Mouse (Mus musculus): ENCODE results near the gene Kremen1. TPM values are rescaled to one million over a fixed set of nuclear protein-coding genes. Genes with fewer than 3 reads are reported as not detected.
A peak's percentile ranks its signal among the peaks of the same experiment; 100 is the strongest.

The Kremen1 gene
- total RNA-seq, 2 experiments from 2014 or later: 20.4 to 27.0 TPM

GRCm38 (mm10) chr11:5269846-5270461 lies 8.6 kb upstream of the Kremen1 start:
- no peak for DNase-seq

- no peak for DNase-seq
Observed at GRCm38 (mm10) chr11:5265764-5266163, 4.4 kb upstream of the Kremen1 start.

DNA sequence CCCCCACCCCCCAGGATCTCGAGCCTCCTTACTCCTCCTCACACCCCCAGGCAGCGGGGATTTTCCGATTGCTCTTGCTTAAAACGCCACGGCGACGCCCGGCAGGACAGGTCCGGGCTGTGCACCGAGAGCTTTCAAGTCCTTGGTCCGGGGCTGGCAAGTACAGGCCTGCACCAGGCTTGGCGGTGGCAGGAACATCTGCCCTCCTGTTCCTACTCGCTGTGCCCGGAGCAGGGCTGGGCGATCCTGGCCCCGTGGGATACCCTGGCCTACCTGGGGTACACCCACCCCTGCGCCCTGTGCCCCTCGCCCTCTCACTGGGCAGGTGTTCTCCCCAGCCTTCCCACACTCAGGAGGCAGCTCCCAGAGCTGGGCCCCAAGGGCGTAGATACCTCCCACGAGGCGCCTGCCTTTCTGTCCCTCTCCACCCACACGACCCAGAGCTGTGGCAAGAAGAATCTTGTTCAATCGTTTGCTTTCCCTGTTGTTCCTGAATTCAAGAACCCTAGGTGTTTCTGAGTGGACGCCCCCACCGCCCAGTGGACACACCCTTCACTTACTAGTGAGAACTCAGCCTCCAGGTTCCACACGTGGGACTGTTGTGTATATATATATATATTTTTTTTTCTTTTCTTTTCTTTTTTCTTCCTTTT lies 1.8 kb upstream of the Kremen1 start:
- no peak for DNase-seq

GRCm38 (mm10) chr11:5260942-5261459 lies 357 bp downstream of the Kremen1 start:
- peak; percentile 67 for DNase-seq

DNA sequence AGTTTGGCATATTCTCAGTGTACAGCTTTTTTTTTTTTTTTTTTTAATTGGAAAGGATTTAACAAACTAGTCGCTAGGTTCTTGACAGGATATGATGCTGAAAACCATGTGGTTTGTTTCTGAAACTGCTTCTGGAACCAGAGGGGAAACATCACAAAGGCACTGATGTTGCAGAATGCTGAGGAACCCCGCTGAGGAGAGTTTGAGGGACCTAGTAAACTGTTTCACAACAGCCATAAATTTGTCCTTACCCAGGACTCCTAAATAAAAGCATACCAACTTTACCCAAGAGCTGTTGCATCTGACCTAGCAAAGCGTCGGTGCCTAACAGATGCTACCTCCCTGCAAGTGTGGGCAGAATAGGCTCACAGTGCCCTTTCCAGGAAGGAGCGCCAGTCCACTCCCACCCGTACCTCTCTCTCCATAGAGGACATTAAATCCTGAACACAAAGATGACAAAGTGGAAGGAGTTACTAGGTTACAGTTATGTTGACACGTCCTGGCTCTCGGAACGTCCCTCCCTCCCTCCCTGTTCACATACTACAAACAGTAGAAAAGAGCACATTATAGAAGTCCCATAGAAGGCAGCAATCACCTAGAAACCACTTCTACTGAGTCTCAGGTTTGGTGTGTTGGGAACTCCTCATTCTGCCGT lies 1.3 kb downstream of the Kremen1 start:
- DNase-seq: no peak

GRCm38 (mm10) chr11:5258036-5258435 lies 3.3 kb downstream of the Kremen1 start:
- DNase-seq: no peak

DNA sequence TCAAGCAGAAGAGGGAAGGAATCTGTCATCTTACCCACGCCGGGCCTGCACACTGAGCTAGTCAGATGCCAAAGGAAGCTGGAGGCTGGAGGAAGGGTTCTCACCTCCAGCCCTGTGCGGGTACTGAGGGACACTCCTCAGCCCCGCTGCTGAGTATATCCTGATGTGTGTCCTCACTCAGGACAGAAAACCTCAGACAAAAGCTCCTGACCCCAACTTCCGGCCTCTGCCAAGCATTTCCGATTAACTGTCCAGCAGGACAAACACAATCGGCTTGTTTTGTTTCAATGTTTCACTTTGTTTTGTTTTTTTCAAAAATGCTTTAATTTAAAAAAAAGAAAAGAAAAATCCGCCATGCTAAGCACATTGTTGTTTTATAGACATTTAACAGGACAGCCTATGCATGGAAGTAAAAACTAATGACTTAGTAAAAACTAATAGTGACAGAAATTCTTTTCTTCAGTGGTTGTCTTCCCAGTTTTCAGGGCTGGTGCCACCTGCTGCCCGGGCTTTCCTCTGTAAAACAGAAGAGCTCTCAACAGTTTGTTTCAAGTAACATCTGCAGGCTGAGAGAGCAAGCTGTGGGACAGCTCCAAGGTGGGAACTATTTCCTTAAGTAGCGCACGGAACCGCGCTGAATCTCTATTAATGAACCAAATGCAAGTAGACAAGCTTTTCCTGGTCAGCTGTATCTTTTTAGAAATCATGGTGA lies 4.1 kb downstream of the Kremen1 start:
- no peak for DNase-seq

DNA sequence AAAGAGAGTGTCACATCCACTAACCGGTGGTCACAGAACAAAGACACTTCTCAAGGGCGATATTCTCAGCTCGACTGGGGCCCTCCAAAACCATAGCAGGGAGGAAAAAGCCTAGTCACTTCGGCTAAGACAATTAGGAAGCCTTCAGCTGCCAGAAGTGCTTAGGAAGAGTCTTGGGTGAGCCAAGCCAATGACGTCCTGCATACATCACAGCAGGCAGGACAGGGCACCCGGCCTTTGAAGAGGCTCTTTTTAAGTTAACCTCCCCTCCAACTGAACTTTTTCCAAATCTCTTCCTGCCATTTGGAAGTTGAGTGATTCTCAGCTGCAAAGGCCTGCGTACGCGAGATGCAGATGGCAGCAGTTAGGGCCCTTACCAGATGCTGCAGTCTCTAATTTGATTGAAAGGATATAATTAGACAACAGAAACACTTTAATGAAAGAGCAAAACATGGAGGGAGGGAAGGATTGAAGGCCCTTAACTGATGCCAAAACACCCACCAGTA lies 5.8 kb downstream of the Kremen1 start:
- no peak for DNase-seq

DNA sequence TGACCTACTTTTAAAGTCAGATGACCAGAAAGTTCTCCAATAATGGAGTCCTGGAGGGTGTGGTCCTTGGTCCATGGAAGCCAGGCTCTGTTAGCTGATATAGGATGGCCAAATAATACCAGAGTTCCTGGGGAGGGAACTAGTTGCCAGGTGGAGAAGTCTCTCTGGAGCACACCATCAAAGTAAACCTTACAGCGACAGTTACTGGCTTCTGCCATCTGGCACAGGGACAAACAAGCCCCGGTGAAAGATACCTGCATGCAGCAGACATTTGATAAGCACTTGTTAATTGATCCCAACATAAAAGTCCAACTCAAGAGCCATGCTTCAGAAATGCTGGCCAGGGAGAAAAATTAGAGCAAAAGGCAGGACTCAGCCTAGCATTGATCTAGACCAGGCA lies 7.3 kb downstream of the Kremen1 start:
- no peak for DNase-seq

GRCm38 (mm10) chr11:5253528-5253927 lies 7.8 kb downstream of the Kremen1 start:
- DNase-seq: no peak

GRCm38 (mm10) chr11:5252727-5253126 lies 8.6 kb downstream of the Kremen1 start:
- DNase-seq: no peak

DNA sequence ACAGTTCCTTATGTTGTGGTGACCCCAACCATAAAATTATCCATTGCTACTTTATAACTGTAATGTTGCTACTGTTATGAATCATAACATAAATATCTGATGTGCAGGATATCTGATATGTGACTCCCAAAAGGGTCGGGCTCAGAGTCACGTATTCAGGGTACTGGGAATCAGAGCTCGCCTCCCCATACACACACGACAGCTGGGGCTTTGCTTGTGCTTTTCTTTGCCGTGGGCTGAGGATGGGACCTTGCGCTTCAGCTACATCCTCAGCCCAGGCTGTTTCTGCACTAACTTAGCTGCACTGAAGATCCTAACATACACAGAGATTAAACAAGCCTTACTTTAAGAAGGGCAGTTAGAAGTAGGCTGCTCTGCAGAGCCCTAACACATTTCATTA lies 10.2 kb downstream of the Kremen1 start:
- no peak for DNase-seq

GRCm38 (mm10) chr11:5248200-5248599 lies 13.2 kb downstream of the Kremen1 start:
- DNase-seq: no peak

GRCm38 (mm10) chr11:5245431-5245830 lies 15.9 kb downstream of the Kremen1 start:
- no peak for DNase-seq

DNA sequence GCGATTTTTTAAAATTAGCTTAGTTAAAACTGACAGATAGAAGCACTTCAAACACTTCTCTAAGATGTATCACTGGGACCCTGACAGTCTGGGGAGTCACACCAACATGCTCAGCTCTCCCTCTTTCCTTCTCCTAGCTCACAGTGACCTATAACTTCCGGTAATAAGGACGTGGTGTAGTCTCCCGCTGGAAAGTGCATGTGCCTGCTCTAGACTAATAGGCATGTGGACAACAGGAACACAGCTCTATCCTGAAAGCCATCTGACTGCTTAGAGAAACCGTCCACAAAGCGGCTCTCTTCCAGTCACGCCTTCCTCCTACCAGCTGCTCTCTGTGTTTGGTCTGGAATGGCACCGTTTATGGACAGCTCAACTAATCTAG lies 16.6 kb downstream of the Kremen1 start:
- no peak for DNase-seq

GRCm38 (mm10) chr11:5243812-5244748 lies 17.3 kb downstream of the Kremen1 start:
- peak; percentile 53 for DNase-seq

- no peak for DNase-seq
Observed at GRCm38 (mm10) chr11:5243208-5243607, 18.1 kb downstream of the Kremen1 start.

DNA sequence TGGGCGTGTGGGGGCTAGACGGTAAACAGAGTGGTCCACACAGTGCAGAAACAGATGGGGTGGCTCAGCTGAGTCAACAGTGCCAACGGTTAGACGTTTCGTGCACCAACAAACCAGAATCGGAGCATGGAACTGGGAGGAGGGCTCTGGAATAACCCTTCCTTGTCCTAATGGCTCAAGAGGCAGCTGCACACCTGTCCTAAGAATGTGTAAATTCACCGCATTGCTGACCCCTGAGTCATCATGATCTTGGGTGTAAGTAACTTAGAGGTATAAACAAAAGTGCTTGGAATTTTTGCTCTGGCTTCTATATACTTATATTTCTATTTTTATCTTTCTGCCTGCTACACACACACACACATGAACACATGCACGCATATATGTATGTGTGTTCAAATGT lies 19.2 kb downstream of the Kremen1 start:
- no peak for DNase-seq

DNA sequence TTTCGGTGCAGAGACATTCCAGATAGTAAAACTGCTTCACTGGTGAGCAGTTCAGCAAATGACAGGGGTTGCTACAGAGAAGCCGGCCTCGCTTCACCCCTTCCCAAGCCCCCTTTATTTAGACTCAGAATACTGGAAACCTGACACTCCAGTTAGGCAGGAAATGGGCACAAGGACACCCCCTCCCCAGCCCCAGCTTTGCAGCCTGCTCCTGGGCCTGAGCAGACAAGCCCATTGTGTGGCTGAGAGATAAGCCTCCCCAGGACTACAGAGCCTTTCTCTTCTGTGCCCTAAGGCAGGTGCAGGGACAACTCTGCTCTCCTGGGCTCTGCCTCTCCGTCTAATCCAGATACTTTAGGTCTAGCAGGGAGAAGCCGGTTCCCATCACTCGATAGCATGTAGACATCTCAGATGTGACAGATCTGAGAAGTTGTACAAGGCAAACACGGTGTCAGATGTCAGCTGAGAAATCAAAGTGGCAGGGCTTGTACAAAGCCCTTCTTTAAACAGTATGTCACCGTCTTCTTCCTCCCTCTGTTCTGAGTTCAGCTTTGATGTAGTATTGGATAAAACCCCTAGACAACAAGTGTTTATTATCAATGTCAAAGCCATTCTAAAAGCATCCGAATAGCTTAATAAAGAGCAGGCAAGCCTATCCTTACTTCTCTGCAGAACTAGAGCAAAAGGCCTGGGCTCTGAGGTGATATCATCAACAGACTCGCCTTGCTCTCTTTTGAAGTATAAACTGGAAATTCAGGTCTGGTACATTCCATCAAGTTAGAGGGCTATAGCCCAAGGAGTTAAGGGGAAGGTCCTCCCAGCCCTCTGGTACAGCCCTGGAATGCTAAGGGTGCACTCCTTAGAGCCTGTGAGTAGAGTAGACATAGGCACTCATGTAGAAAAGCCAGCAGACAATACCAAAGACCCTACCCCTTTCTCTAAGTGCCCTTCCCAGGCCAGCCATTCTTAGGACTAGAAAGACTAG lies 21.4 kb downstream of the Kremen1 start:
- DNase-seq: no peak

DNA sequence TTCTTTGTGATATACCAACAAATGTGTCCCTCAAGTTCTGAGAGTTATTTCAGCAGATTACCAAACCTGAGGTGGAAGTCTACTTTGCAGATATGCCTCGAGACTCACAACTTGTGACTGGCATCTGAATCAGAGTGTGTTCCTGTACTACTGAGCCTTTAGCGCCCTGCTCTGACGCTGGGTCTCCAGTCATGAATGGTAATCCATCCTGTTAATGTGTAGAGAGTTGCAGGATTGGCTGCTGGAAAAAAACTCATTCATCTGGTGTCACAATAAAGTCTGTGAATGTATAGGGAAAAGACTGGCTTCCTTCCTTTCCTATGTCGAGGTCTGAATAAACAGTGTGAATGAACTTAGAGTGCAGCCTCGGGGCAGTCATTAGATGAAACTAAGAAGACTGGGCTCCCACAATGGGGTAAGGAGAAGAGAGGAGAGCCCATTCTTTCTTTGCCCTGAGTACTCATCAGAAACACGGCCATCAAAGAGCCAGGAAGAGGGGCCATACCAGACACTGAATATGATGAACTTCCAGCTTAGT lies 41.4 kb downstream of the Kremen1 start:
- DNase-seq: no peak

All from adrenal gland, postnatal 10 days (tissue).